Mouse (Mus musculus) spleen, adult 12 weeks (tissue): Measurements from ENCODE around the gene Kif6.

ENCODE experiments used
- DNase-seq: peaks from one replicate; pipeline ENCODE4 v3.0.0; 2022; ENCODE audit warnings: low spot score

Gene Kif6

GRCm38 (mm10) chr17:49927611-49928010 is 312.7 kb downstream of the Kif6 start:
- no peak for DNase-seq

- no peak for DNase-seq
Observed at GRCm38 (mm10) chr17:49933806-49934205, 318.9 kb downstream of the Kif6 start.

- DNase-seq, result no peak
Observed at GRCm38 (mm10) chr17:49934586-49934985, 319.6 kb downstream of the Kif6 start.

DNA sequence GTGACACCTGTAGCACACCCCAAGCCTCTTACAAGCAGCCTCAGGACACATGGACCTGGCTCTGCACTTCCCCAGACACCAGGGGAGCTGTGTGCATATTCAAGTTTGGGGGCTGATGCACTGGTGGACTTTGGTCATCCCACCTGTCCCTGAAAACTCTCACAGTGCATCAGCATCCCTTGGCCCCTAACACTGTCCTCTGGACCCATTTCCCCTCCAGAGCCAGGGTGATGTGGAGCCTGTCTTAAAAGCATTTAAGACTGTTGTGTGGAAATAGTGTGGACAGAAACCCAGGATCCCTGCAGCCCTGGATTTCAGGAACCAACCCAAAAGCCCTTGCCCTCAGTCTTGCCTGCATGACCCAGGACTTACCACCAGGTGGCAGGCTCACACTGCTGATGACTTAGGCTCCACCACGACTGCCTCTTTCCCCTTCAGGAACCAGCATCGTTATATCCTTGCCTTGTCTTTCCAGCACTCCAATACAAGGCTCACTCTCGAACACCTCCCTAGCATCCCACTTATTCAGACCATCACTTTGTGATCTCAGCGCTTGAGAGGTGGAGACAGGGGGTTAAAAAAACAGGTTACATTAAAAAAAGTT is 320.8 kb downstream of the Kif6 start:
- DNase-seq, result peak; percentile 38

GRCm38 (mm10) chr17:49936214-49936613 is 321.3 kb downstream of the Kif6 start:
- no peak for DNase-seq

DNA sequence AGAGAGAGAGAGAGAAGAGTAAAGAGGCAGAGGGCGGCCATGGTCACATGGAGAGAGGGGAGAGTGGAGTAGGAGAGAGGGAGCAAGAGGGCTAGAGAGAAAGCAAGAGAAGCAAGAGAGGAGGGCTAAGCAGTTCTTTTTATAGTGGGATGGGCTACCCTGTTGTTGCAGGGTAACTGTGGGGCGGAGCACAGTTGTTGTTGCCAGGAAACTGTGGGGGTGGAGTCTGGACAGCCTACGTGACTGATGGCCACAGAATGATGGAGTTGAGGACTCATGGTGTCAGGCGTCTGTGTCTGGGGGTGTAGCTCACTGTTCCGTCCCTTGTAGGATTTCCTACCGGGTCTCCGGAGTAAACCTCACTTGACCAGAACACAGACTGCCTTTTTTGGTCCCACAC is 324.2 kb downstream of the Kif6 start:
- DNase-seq, result no peak

DNA sequence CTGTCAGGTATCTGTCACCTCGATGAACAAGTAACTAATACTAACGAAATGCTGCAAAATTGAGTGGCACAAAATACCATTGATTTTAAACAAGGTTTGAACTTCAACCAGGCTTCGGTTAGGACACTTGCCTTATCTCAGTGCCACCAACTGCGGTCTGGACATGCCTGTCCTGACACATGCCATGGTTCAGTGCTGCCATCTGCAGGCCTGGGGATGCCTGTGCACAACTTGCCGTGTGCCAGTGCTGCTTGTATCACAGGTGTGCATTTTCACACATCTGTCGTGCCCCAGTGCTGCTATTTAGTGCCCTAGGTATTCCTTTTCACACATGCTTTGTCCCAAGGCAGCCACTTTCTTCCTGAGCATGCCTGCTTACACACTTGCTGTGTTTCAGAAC is 327.7 kb downstream of the Kif6 start:
- peak; percentile 15 for DNase-seq

GRCm38 (mm10) chr17:49951491-49951855 is 336.5 kb downstream of the Kif6 start:
- DNase-seq, result peak; percentile 64

GRCm38 (mm10) chr17:49951856-49952607 is 337.1 kb downstream of the Kif6 start:
- DNase-seq, result no peak

DNA sequence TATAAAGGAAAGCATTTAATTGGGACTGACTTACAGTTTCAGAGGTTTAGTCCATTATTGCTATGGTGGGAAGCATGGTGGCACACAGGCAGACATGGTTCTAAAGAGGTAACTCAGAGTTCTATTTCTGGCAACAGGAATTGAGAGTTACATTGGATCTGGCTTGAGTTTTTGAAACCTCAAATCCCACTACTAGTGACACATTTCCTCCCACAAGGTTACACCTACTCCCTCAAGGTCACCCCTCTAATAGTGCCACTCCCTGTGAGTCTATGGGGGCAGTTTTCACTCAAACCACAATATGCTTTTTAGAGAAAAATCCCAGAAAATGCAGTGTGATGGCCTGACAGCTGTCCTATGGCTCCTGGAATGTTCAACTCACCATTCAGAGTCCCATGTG is 344.1 kb downstream of the Kif6 start:
- no peak for DNase-seq
